Mouse (Mus musculus) kidney, embryonic 16.5 days (tissue): ENCODE measurements around the gene Ccp110. TPM values are rescaled to one million over a fixed set of nuclear protein-coding genes. Genes with fewer than 3 reads are reported as not detected.
A peak's percentile ranks its signal among the peaks of the same experiment; 100 is the strongest.

ENCODE experiments used
- ATAC-seq: fragments of 200-750 bp; cut with Nextera tagmentation; 2 replicates; pipeline ENCODE4 v1.8.0; 2017; ENCODE audit warnings: moderate TSS enrichment; ENCODE audit not compliant: low FRiP score, low TSS enrichment
- H3K27ac ChIP-seq: fragments of 300-500 bp; sonication (generic); 2 replicates; pipeline ENCODE4 v1.5.1; 2014; ENCODE audit warnings: low read length
- H3K27me3 ChIP-seq: fragments of 300-500 bp; sonication (generic); 2 replicates; pipeline ENCODE4 v1.6.1; 2014; ENCODE audit warnings: low read length, control low read depth, mixed read lengths; ENCODE audit not compliant: insufficient read depth
- H3K36me3 ChIP-seq: fragments of 300-500 bp; sonication (generic); 2 replicates; pipeline ENCODE4 v1.6.1; 2014; ENCODE audit warnings: low read length, control low read depth, mixed read lengths; ENCODE audit not compliant: insufficient read depth
- H3K4me1 ChIP-seq: fragments of 300-500 bp; sonication (generic); 2 replicates; pipeline ENCODE4 v1.6.1; 2014; ENCODE audit warnings: low read length, control low read depth, mixed read lengths; ENCODE audit not compliant: insufficient read depth
- H3K4me2 ChIP-seq: fragments of 300-500 bp; sonication (generic); replicated peaks from 2 replicates; pipeline ENCODE4 v1.6.1; 2014; ENCODE audit warnings: low read depth, low read length
- H3K4me3 ChIP-seq: fragments of 300-500 bp; sonication (generic); 2 replicates; pipeline ENCODE4 v1.5.1; 2014; ENCODE audit warnings: mild to moderate bottlenecking, low read length
- H3K9ac ChIP-seq: fragments of 300-500 bp; sonication (generic); replicated peaks from 2 replicates; pipeline ENCODE4 v1.6.1; 2014; ENCODE audit warnings: low read length
- H3K9me3 ChIP-seq: fragments of 300-500 bp; sonication (generic); 2 replicates; pipeline ENCODE4 v1.6.1; 2016; ENCODE audit warnings: low read length, control low read depth
- WGBS: fragments of 180-500 bp; shearing (Covaris S2); extraction: QIAGEN DNeasy Blood & Tissue Kit; methylation state at CpG from one replicate; pipeline ENCODE4 v1.1.7; 2014; 5-methylcytosine and 5-hydroxymethylcytosine counted together
- polyA plus RNA-seq: library from polyadenylated mRNA; unstranded; fragments of >200 nt; fragmentation: Nextera tagmentation; extraction: Ambion mirVana; gene quantifications from 2 replicates; pipeline ENCODE4 v1.2.1, GENCODE M21; 2015

The Ccp110 gene
- 20.0 and 21.1 TPM in 2 replicates for polyA plus RNA-seq

- WGBS, result 1% methylated on average over 48 of the region's 48 CpGs
- no peak within 1 kb of the TSS for H3K27ac ChIP-seq
Observed at GRCm38 (mm10) chr7:118712228-118713173, at the start of gene Ccp110. Gene Ccp110 (plus strand): TSS chr7:118712552.

DNA sequence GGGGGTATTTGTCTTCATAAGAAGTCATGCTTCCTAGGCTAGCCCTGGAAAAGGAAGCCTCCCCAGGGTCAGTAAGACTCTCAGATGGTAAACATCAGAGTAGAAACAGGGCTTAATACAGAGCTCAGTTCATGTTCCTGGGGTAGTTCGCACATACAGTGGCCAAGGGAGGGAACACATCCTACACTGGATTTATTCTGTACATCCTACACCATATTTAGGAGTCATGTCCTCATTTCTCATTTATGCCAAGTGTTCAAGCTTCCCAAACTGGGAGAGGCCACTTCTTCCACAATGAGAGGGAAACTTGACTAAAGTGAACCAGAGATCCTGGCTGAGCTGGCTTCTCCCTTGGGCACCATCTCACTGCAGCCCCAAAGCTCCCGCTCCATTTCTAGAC, 44.6 kb upstream of the Ccp110 start:
- no peak overlapping the region for H3K9ac ChIP-seq
- no peaks in the 10 kb centered on the region for H3K4me1 ChIP-seq
- ATAC-seq, result no peak
- H3K4me3 ChIP-seq, result no peak overlapping the region
- H3K36me3 ChIP-seq, result no peaks in the 10 kb centered on the region
- no peak overlapping the region for H3K4me2 ChIP-seq
- H3K9me3 ChIP-seq, result no peaks in the 10 kb centered on the region; the same call in 1 of the 2 replicates
- H3K27ac ChIP-seq, result no peak overlapping the region
- H3K27me3 ChIP-seq, result no peaks in the 10 kb centered on the region
- WGBS, result 87% methylated on average over 2 of the region's 2 CpGs

More at GRCm38 (mm10) chr7:118712228-118713173, at the start of gene Ccp110:
- peak within 1 kb of the TSS; percentile 69 for H3K4me2 ChIP-seq
- no peaks in the 10 kb centered on the region for H3K27me3 ChIP-seq
- peaks cover 4% of the 10 kb centered on the region; the same call in 1 of the 2 replicates for H3K36me3 ChIP-seq
- peak within 1 kb of the TSS; percentile 79 for H3K9ac ChIP-seq
- no peaks in the 10 kb centered on the region for H3K9me3 ChIP-seq
- ATAC-seq, result peak; percentile 98
- H3K4me3 ChIP-seq, result peak within 1 kb of the TSS; percentile 78
- H3K4me1 ChIP-seq, result peaks cover 9% of the 10 kb centered on the region; the same call in 1 of the 2 replicates

- Histone ChIP-seq H3K9ac (no peak overlapping the region), H3K27me3 (no peaks in the 10 kb centered on the region), H3K9me3 (no peaks in the 10 kb centered on the region), H3K4me2 (no peak overlapping the region), H3K36me3 (no peaks in the 10 kb centered on the region), H3K4me3 (no peak overlapping the region), H3K4me1 (no peaks in the 10 kb centered on the region), H3K27ac (no peak overlapping the region)
- WGBS, result 70% methylated on average over 4 of the region's 4 CpGs
- no peak for ATAC-seq
Observed at GRCm38 (mm10) chr7:118670142-118670541, 42.2 kb upstream of the Ccp110 start.

- Histone ChIP-seq H3K4me3 (no peak overlapping the region), H3K27me3 (no peaks in the 10 kb centered on the region), H3K4me2 (no peak overlapping the region), H3K9ac (no peak overlapping the region), H3K36me3 (no peaks in the 10 kb centered on the region), H3K27ac (no peak overlapping the region), H3K4me1 (no peaks in the 10 kb centered on the region), H3K9me3 (no peaks in the 10 kb centered on the region)
- WGBS, result 87% methylated on average over 4 of the region's 4 CpGs
- no peak for ATAC-seq
Observed at GRCm38 (mm10) chr7:118676826-118677225, 35.5 kb upstream of the Ccp110 start.

GRCm38 (mm10) chr7:118688199-118688598, 24.2 kb upstream of the Ccp110 start:
- Histone ChIP-seq H3K36me3 (peaks cover 45% of the 10 kb centered on the region), H3K4me2 (no peak overlapping the region), H3K4me3 (no peak overlapping the region), H3K27me3 (no peaks in the 10 kb centered on the region), H3K4me1 (no peaks in the 10 kb centered on the region), H3K9me3 (no peaks in the 10 kb centered on the region), H3K9ac (no peak overlapping the region), H3K27ac (no peak overlapping the region)
- 24% methylated on average over 5 of the region's 5 CpGs for WGBS
- peak; percentile 40; the same call in 1 of the 2 replicates for ATAC-seq

GRCm38 (mm10) chr7:118689088-118689487, 23.3 kb upstream of the Ccp110 start:
- H3K27ac ChIP-seq, result no peak overlapping the region
- H3K4me3 ChIP-seq, result no peak overlapping the region
- H3K4me1 ChIP-seq, result no peaks in the 10 kb centered on the region
- H3K9me3 ChIP-seq, result no peaks in the 10 kb centered on the region
- H3K27me3 ChIP-seq, result no peaks in the 10 kb centered on the region
- H3K36me3 ChIP-seq, result peaks cover 48% of the 10 kb centered on the region
- no peak overlapping the region for H3K4me2 ChIP-seq
- 90% methylated on average over 7 of the region's 7 CpGs for WGBS
- no peak overlapping the region for H3K9ac ChIP-seq
- no peak for ATAC-seq

GRCm38 (mm10) chr7:118691287-118691686, 21.1 kb upstream of the Ccp110 start:
- WGBS, result 80% methylated on average over 2 of the region's 2 CpGs
- peaks cover 65% of the 10 kb centered on the region for H3K36me3 ChIP-seq
- H3K9ac ChIP-seq, result no peak overlapping the region
- no peaks in the 10 kb centered on the region for H3K4me1 ChIP-seq
- H3K9me3 ChIP-seq, result no peaks in the 10 kb centered on the region
- H3K4me2 ChIP-seq, result no peak overlapping the region
- no peak overlapping the region for H3K27ac ChIP-seq
- no peaks in the 10 kb centered on the region for H3K27me3 ChIP-seq
- ATAC-seq, result no peak
- H3K4me3 ChIP-seq, result no peak overlapping the region

DNA sequence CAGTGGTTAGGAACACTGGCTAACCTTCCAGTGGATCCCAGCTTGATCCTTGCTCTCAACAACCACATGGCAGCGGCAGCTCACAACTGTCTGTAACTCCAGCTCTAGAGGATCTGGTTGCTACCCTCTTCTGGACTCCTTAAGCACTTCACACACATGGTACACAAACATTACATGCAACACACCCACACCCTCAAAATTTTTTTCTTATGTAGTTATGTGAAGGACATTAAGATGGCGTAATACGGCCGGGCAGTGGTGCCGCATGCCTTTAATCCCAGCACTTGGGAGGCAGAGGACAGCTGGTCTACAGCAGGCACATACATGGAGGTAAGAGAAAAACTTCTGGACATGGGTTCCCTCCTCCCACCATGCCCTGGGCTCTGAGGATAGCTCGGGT, 16.2 kb upstream of the Ccp110 start:
- WGBS, result 90% methylated on average over 6 of the region's 6 CpGs
- peaks cover 40% of the 10 kb centered on the region for H3K36me3 ChIP-seq

DNA sequence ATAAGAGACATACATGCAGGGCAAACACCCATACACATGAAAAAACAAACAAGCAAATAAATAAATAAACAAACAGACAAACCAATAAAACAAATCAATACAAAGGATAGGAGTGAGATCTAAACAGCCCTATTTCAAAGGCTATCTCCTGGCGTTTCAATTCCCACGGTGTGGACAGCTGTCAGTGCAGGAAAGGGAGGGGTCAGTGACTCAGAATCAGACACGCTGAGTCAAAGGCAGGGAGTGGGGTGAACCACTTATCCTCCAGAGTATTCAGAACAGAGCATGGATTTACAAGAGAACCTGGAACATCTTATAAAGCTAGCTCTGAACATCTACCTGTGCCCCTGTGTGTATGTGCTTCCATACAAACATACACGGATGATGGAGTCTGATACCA, 15.2 kb upstream of the Ccp110 start:
- Histone ChIP-seq H3K27ac (no peak overlapping the region), H3K9me3 (no peaks in the 10 kb centered on the region), H3K9ac (no peak overlapping the region), H3K27me3 (no peaks in the 10 kb centered on the region), H3K4me1 (no peaks in the 10 kb centered on the region), H3K4me3 (no peak overlapping the region), H3K36me3 (peaks cover 34% of the 10 kb centered on the region), H3K4me2 (no peak overlapping the region)
- WGBS, result 72% methylated on average over 4 of the region's 4 CpGs
- no peak for ATAC-seq

More for the DNA sequence above, 16.2 kb upstream of the Ccp110 start:
- no peaks in the 10 kb centered on the region for H3K9me3 ChIP-seq
- no peak for ATAC-seq
- no peak overlapping the region for H3K9ac ChIP-seq
- H3K4me3 ChIP-seq, result no peak overlapping the region
- H3K27ac ChIP-seq, result no peak overlapping the region
- H3K4me2 ChIP-seq, result no peak overlapping the region
- H3K4me1 ChIP-seq, result no peaks in the 10 kb centered on the region
- H3K27me3 ChIP-seq, result no peaks in the 10 kb centered on the region

GRCm38 (mm10) chr7:118698882-118699281, 13.5 kb upstream of the Ccp110 start:
- no peak overlapping the region for H3K27ac ChIP-seq
- H3K36me3 ChIP-seq, result peaks cover 34% of the 10 kb centered on the region
- H3K9ac ChIP-seq, result no peak overlapping the region
- WGBS, result 91% methylated on average over 9 of the region's 9 CpGs
- H3K4me3 ChIP-seq, result no peak overlapping the region
- H3K27me3 ChIP-seq, result no peaks in the 10 kb centered on the region
- peaks cover 8% of the 10 kb centered on the region; the same call in 1 of the 2 replicates for H3K4me1 ChIP-seq
- no peak for ATAC-seq
- H3K4me2 ChIP-seq, result no peak overlapping the region
- H3K9me3 ChIP-seq, result no peaks in the 10 kb centered on the region
